Mouse (Mus musculus): ENCODE results near the gene Gm21677. TPM values are rescaled to one million over a fixed set of nuclear protein-coding genes. Genes with fewer than 3 reads are reported as not detected.
"Not testable (repeated sequence)": the region's sequence is repeated elsewhere in the genome, so short reads cannot be mapped to it uniquely, and the experiment has no call there.

The Gm21677 gene
- not detected in 2 replicates for polyA plus RNA-seq (2012; rRNA removed)

DNA sequence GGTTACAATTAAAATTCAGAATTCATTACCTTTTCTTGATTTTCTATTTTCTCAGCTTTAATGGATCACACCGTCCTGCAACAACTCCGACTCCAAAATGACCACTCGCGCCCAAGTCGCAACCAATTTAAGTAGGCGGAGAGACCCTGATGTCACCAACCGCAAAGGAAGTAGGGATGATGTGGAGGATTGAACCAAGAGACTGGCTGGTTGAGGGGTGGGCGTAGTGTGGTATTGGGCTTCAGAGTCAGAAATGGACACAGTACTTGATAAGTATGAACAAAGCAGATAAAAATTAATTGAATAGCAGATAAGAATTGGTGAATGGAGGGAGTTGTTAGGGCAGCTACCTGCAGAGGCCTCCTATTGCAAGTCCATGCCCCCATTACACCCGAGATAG, at the start of gene Gm21677:
TSS of gene Gm21677 (minus strand) at position 101 of the 400 bp plus-strand sequence.
- WGBS = no CpG with 5 or more reads among the region's 9 CpGs
- not testable (repeated sequence) for DNase-seq (ENCODE audit: low read depth, low spot score)

DNA sequence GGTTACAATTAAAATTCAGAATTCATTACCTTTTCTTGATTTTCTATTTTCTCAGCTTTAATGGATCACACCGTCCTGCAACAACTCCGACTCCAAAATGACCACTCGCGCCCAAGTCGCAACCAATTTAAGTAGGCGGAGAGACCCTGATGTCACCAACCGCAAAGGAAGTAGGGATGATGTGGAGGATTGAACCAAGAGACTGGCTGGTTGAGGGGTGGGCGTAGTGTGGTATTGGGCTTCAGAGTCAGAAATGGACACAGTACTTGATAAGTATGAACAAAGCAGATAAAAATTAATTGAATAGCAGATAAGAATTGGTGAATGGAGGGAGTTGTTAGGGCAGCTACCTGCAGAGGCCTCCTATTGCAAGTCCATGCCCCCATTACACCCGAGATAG, 39.0 kb upstream of the Gm21677 start, which contains the start of gene Gm21693:
TSS of gene Gm21693 (minus strand) at position 101 of the 400 bp plus-strand sequence.
- not testable (repeated sequence) for DNase-seq (ENCODE audit: low read depth, low spot score)
- no CpG with 5 or more reads among the region's 9 CpGs for WGBS

DNA sequence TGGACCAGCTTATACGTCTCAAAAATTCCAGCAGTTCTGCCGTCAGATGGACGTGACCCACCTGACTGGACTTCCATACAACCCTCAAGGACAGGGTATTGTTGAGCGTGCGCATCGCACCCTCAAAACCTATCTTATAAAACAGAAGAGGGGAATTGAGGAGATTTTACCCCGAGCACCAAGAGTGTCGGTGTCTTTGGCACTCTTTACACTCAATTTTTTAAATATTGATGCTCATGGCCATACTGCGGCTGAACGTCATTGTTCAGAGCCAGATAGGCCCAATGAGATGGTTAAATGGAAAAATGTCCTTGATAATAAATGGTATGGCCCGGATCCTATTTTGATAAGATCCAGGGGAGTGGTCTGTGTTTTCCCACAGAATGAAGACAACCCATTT, 34.4 kb upstream of the Gm21677 start:
- no CpG with 5 or more reads among the region's 11 CpGs for WGBS

More for the DNA sequence above, 34.4 kb upstream of the Gm21677 start:
- not testable (repeated sequence) for DNase-seq (ENCODE audit: low read depth, low spot score)

Other genes starting within 250 kb of the Gm21677 start
- not detected in 2 replicates for gene Gm21693, start 38.9 kb upstream of the Gm21677 start, polyA plus RNA-seq (2012; rRNA removed)
- not detected in 2 replicates for gene Gm21704, start 103.7 kb upstream of the Gm21677 start, polyA plus RNA-seq (2012; rRNA removed)
- gene Gm21708, start 103.7 kb upstream of the Gm21677 start, polyA plus RNA-seq (2012; rRNA removed) = not detected in 2 replicates